Mouse (Mus musculus) Muller cell, postnatal 12 days (primary cell): ENCODE results near the gene Clec4d.
"Not testable (repeated sequence)": the region's sequence is repeated elsewhere in the genome, so short reads cannot be mapped to it uniquely, and the experiment has no call there.

Experiments used
- DNase-seq: peaks from one replicate; pipeline ENCODE4 v3.0.0-alpha.2; 2015; ENCODE audit errors: inconsistent ontology term

Gene Clec4d

DNA sequence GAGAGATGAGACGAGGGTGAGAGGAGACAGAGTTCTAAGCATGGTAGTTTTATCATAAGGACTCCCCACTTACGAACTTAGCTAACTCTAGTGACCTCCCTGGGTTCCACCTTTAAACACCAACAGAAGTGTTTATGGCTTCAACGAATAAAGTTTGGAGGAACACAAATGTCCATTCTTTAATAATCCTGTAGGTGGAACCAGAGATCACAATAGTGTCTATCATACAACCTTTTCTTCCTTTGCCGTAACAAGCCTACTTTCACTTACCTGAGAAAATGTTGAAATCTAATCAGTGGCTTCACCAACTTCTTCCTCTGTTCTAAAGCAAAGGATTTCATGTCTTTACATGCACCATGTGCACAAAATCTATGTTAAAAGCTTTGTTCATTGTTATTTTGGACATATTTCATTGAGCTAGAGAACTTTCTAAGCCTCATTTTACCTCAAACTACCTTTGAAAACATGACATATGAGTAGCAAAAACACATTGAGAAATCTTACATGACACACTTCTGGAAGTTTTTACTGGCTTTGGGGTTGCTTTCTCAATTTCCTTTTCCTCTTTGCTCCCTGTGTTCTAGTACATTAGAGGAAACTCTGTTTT, at the start of gene Clec4d:
Gene Clec4d, plus strand, starts transcription at position 557 of the 607 bp plus-strand sequence.
- DNase-seq: no peak

DNA sequence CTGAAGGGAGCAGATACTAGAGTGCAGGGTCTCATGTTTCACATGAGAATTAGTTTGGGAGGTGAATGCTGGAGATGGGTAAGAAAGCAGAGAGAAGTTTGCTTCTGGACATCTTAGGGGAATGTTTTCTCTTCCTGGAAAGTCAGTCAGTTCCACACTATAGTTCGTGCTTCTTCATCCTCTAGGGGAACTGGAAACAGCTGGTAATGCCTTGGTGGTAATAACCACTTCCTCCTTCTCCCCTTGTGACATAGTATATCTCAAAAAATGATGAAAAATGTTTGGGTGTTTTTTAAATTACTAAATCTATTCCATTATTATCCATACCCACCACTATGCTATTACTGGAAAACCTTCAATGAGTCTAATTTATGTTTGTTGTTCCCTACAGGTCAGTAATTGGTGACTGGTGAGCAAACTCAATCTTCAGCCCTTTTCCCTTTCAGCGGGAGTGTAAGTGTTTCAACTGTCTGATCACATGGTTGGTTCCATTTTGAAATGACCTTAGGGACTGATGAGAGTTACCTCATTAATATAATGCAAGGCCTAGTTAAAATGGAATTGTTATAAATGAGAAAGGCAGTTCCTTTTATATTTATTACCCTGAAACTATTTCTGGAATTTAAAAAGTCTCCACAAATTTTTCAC, 34.3 kb upstream of the Clec4d start:
- no peak for DNase-seq

DNA sequence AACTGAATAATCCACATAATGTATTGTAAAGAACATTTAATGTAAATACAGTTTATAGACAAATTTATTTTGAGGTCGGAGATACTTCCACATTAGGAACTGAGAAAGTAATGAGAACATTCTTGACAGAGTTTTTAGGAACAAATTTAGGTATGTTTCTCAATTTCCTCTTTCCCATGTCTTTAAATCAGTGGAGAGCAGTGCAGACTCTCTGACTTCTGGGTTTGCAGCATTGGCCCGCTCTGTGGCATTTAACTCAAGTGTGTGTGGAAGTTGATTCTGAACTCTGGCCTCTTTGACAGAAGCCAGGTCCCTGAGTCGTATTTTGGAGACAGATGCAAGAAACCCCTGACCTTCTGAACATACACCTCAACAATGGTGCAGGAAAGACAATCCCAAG, 32.3 kb upstream of the Clec4d start, which contains the start of gene Clec4n:
Gene Clec4n, plus strand, starts transcription at position 200 of the 400 bp plus-strand sequence.
- no peak for DNase-seq

DNA sequence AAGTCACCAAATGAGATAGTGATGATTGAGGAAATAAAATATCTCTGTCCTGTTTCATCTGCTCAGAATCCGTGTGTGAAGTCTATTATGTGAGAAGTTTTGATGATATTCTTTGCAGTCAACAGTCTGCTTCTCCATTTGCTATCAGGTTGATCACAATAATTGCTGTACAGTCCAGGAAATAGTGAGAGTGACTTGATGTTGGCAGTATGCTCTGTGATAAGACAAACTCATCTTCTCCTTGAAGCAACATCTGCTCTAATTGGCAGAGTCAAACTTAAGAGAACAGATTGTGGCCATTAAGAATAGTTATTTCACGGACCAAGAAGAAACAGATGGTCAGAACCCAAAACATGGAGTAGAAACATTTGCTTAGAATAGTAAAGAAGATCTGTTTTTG, 30.8 kb upstream of the Clec4d start:
- DNase-seq: no peak

DNA sequence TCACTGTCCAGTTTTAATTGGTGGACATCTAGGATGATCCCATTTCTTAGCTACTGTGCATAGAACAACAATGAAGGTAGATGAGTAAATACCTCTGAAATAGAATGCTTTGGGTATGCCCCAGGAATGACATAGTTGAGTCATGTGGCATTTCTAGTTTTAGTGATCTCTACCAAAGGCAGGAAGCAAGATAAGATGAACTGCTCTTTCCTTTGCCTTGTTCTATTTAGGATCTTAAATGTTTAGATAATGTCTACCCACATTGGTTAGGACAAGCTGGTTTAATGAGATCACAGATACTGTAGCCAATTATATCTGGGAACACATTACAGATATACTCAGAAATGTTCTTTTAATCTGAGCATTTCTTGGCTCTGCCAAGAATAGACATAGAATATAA, 24.3 kb upstream of the Clec4d start:
- no peak for DNase-seq

DNA sequence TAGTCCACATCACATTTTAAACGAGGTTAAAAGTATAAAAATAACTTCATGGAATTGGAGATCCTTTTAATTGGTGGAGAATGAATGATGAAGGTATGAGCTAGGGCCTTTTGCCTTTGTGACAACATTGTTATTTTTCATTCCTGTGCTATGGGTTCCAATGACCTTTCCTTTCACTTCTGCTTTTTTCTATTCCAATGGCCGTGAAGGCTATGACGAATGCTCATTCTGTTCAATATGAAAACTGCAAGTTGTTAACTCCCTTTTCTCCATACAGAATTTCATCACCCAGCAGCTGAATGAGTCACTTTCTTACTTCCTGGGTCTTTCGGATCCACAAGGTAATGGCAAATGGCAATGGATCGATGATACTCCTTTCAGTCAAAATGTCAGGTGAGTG, 17.7 kb upstream of the Clec4d start:
- no peak for DNase-seq

DNA sequence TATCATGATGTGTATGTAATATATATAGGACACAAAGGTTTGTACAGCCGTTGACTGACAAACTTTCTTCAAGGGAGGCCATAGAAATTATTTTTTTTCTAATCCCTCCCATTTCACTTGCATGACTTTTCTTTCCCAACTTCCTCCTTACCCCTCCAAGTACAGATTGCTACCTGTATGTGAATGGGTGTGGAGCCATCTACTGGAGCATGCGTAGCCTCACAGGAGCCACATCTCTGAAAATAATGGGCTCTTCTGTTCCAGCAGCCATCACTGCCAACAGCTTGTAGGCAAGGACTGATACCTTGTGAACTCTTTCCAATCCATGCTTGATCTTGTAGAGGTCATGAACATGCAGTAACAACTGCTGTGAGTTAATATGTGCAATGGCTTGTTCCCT, 13.0 kb upstream of the Clec4d start:
- DNase-seq: not testable (repeated sequence)

DNA sequence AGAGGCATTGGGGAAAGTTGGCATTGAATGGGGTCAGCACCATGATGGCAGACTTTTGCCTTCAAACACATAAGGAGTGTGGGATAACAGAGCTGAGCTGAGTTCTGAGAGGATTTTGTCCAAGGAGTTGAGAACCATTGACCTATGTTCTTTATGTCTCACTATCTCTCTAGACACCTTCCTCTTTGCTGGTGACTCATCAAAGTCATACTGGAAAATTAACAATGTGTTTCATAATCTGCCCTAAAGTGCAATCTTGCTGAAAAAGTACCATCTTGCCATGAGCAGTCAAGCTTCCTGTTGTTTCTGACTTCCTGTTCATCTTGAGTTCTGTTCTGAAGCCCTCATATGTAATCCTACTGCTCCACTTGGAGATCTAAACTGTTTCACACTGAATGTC, 9.2 kb upstream of the Clec4d start:
- DNase-seq: no peak

DNA sequence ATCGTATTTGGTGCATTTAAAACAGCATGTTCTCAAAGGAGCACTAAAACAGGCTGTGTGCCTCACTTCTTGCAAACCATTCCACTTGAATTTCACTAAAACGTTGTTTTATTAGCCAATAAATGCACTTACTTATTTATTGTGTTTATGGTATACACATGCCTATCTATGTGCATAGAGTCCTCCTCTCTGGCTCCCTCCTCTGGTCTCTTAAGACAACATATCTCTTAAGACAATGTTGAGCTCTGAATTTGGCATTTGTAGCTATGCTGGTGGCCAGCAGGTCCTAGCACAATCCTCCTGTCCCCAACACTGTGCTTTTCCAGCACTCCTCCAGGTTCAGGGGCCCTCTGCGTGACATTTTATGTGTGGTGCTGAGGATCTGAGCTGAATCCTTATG, 3.0 kb upstream of the Clec4d start:
- no peak for DNase-seq

DNA sequence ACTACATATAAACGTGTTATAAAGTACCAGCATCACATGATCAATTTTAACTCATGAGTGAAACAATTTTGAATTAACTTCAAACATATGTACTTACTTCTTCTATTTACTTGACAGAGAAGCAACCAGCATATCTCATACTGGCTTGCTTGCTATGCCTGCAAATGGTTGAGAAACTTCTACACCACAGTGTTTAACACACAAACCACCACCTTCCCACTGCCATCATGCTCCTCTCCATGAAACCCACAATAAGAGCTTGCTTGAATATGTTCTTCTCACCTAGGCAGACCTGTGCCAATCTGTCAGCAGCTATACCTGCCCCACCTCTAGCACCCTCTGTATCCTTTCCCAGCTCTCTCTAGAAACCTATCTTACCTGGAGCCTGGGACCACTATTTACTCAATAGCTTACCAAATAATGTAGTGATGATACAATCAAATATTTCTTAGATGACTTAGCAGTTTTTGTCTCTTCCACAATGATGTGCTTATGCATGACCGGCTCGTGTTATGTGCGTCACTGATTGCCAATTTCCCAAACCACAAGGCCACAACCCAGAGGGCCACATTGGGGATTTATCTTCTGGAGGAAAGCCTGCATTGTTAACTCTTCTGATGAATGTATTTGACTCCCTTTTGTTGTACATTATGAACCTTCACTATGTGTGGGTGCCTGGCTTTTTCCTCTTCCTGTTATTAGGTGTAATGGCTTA, 1.9 kb upstream of the Clec4d start:
- DNase-seq: peak; percentile 78

DNA sequence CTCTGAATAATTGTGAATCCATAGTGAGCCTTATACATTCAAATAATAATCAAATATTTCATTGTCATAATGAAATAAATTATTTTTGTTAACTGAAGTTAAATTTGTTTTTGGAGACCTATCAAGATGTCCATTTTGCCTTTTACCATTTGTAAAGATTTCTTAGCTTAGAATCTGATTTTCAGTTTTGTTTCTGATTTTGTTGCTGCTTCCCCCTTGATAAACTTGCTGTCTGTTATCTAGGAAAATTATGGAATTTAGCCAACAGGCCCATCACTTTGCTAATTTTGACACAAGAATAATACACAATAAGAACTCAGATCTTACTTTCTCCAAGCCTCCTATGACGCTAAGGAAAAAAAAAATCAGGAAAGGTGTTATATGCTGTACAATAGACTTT, 1.0 kb upstream of the Clec4d start:
- DNase-seq: no peak

DNA sequence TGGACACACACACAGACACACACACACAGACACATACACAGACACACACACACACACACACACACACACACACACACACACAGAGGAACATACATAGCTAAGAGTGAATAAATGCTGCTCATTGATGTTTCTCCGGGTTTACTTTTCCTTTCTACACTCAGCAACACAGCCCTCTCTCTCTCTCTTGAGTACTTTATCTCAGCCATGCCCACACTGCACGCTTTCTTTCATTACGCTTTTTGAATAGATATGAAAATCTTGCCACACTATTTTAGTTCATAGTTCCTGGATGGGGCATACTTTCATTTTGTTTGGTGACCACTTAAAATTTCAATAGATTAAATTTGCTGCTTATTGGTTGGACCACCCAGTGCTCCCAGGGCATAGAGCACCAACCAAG, 2.3 kb downstream of the Clec4d start:
- DNase-seq: no peak

DNA sequence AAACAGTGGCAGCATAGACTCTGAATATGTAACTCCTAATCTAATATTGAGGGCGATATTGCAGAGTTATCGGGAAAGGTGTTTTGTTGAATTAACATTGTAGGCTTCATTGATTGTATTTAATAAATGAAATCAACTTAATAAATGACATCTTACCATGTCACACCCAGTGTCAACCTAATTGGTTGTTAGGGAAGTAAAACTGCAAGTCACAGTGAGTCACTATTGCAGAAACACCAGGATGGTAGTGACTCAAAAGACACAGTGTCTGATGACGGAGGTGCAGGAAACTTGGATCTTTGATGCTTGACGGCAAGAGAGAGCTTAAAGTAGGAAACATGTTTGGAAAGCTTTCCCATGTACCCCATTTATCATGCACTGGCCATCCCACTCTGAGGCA, 3.9 kb downstream of the Clec4d start:
- DNase-seq: no peak

DNA sequence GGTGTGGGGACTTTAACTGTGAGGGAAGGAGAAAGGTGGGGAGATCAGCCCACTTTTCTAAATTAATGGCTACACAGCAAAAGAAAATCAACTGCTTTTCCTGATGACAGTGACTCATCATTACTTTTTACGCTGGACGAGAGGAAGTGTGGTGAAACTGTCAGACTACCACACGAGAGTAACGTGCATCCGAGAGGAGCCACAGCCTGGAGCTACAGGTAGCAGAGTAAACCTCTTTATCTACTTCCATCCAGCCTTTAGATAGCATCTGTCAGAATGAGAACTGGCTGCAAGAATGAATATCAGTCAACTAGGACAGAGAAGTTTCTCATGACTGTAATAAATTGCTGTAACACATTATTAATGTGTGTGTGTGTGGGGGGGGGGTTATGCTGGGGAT, 5.0 kb downstream of the Clec4d start:
- no peak for DNase-seq

DNA sequence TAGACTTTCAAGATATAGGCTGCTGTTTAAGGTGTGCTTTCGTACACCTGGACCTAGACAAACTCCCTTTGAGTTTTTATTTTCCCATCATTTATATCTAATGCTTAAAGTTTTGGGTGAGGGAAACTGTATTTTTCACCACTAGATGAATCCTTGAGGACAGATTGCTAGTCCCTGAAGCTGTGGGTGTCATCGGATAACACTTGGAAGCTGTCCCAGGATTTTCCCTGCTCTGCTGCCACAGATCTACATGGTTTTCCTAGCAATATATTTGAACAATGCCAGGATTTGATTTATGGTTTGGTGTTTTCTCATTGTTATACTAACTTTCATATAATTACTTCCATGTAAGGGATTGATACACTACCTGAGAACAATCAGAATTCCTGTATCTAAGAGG, 17.5 kb downstream of the Clec4d start:
- DNase-seq: no peak

DNA sequence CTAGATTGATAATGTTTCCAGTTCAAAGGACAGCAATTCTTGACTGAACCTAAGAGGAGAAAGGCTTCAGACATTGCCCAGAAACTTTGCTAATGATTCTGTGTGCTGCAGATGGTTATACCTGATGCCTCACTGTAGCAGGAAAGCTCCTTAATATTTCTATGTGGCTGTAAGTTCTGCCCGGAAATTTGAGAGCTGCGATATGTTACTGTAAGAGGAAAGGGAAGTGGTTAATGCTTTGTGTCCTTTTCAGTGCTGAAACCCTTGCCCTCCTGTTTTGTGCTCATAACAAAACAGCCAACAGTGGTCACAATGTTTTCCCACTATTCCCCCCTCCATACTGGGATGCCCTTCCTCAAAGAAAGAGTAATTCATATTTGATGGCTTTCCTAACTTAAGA, 24.4 kb downstream of the Clec4d start:
- DNase-seq: no peak

DNA sequence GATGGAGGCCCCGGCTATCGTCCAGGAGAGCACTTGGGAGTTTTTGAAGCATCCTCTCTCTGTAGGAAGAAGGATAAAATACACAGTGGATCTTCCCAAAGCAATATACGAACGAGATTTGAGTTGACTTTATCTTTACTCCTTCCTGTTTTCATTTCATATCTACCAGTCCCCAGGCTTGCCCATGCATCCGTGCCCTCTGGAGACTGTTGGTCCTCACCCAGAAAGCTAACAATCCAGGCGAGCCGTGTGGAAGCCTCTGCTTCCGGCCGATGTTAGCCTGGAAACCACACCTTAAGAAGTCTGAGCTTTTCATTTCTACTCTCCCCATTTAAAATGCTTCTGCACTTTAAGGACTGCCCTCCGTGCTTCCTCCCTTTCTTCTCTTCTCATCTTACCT, 27.0 kb downstream of the Clec4d start:
- no peak for DNase-seq

DNA sequence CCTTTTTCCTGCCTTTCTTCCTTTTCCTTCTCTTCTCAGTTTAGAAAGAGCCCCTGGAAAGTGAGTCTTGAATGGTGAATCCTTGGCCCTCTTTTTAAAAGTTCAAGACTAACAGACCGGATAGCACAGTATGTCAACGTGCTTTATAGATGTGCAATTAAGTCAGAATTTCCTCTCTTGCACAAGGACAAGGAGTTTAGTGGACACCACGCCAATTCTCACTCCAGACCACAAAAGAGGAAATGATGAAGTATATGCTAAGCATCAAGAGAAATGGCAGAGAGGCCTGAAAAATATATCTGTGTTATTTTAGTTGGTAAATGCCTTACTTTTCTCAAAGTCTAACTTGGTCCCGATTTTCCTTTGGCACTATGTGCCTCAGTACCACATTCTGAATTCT, 27.8 kb downstream of the Clec4d start, which contains the start of gene Clec4e:
Gene Clec4e, minus strand, starts transcription at position 118 of the 400 bp plus-strand sequence.
- no peak for DNase-seq

DNA sequence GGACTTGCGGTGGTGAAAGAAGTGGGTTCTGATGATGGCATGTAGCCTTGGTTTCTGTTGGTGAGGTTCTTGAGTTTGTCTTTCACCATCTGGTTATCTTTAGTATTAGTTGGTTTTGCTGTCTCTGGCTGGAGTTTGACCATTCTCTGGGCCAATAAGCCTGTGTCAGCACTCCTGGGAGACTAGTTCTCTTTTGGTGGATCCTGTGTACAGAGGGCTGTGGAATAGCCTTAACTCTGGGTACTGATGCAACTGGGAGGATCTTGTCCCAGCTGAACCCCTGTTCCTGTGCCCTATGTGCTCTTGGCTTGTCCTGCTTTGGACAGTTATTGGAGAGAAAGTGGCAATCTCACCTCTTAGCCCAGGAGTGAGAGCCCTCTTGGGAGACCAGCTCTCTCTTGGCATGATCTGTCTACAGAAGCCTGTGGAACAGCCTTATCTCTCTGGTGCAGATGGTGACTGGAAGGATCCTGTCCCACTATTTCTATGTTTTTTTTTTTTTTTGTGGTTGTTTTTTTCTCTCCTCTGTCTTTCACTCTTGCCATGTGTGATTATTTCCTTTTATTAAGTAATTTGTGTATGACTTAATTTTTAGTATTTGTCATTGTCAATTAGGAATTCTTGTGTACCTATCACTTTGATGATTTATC, 31.0 kb downstream of the Clec4d start:
- no peak for DNase-seq

DNA sequence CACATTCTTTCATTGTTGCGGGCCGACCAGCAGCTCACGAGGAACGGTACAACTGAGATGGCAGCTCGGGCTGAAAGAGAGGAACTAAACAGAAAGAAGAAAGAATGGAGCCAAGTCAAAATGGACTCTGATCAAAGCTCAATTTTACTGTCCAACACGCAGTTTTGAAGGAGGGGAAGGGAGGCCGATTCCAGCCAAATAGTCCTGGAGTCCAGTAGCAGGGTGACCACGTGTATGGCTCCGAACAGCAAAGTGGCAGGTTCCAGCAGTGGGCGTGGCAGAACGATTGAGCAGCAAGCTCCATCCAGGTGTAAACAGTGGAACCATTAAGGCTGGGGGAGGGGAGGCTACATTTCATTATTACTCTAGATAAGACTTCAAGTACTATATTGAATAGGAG, 31.6 kb downstream of the Clec4d start:
- not testable (repeated sequence) for DNase-seq

DNA sequence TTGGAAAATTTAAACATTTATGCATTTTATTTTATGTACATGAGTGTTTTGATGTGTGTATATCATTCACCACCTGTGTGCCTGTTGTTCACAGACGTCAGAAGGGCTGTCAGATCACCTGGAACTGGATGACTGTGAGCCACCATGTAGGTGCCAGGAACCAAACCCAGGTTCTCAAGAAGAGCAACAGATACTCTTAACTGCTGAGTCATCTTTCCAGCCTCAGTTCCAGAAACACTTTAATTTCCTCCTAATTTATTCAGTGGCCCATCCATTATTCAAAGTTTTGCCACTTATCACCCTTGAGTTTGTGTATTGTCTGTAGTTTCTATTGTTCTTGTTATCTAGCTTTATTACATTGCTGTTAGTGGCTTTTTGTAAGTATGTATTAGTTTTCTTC, 34.8 kb downstream of the Clec4d start:
- DNase-seq: no peak

DNA sequence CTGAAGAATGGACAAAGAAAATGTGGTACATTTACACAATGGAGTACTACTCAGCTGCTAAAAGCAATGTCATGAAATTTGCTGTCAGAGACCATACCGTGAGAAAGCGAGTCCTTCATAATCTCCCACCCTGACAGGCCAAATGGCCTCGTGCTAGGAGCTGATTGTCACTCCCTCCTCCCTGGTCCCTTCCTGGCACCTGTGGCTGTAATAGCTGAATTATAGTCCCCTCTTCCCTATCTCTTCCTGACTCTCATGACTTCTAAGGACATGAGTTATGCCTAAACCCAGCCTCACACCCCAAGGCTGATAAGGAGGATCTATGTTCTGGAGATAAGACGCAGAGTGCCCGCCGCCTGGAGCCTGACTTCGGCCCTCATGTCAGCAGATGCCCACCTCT, 44.4 kb downstream of the Clec4d start:
- not testable (repeated sequence) for DNase-seq

DNA sequence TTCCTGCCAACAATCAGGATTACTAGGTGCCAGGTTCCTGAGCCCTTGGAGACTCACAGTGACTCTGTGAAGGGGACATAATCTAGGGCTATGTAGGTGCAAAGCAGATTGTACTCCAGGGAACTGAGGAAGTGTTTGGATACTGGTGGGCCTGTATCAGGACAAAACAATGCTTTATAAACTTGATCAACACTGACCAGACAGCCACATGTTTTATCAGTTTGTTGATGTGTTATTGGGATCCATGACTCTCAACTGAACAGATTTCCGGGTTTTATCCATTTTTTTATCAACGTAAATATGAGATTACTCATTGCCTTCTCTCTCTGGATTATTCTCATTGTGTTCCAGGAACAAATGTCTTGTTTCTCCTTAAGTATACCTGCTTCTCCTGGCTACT, 46.1 kb downstream of the Clec4d start, which contains the start of gene Vmn2r19:
Gene Vmn2r19, plus strand, starts transcription at position 301 of the 400 bp plus-strand sequence.
- no peak for DNase-seq
